Mouse (Mus musculus) spleen, postnatal 14 days (tissue): ENCODE measurements around the gene Ctsf.
A peak's percentile ranks its signal among the peaks of the same experiment; 100 is the strongest.
"Not testable (repeated sequence)": the region's sequence is repeated elsewhere in the genome, so short reads cannot be mapped to it uniquely, and the experiment has no call there.

Experiments used
- DNase-seq, 2 experiments: peaks; one replicate each; pipeline ENCODE4 v3.0.0; 2021 to 2022; ENCODE audit warnings: low spot score in 2 of 2

Ctsf gene

GRCm38 (mm10) chr19:4849800-4850199 is 5.1 kb upstream of the Ctsf start:
- DNase-seq: no peak

GRCm38 (mm10) chr19:4850281-4850680 is 4.6 kb upstream of the Ctsf start:
- DNase-seq: no peak

- no peak for DNase-seq
These were observed 515 bp downstream of the Ctsf start for GRCm38 (mm10) chr19:4855470-4855820.

- DNase-seq: no peak
These were observed 1.0 kb downstream of the Ctsf start for GRCm38 (mm10) chr19:4855951-4856350.

- peak; percentile 50 to 58 for DNase-seq
These were observed 4.2 kb downstream of the Ctsf start for GRCm38 (mm10) chr19:4859081-4859480.

GRCm38 (mm10) chr19:4863048-4863447 is 8.1 kb downstream of the Ctsf start:
- DNase-seq: no peak

- no peak for DNase-seq
These were observed 10.2 kb downstream of the Ctsf start for GRCm38 (mm10) chr19:4865147-4865546.

GRCm38 (mm10) chr19:4874613-4875012 is 19.7 kb downstream of the Ctsf start:
- not testable (repeated sequence) for DNase-seq

- DNase-seq: no peak
These were observed 21.3 kb downstream of the Ctsf start for GRCm38 (mm10) chr19:4876241-4876640.

GRCm38 (mm10) chr19:4876755-4877154 is 21.8 kb downstream of the Ctsf start:
- DNase-seq: no peak

- DNase-seq: no peak
These were observed 22.9 kb downstream of the Ctsf start, which contains the start of gene Actn3 for GRCm38 (mm10) chr19:4877785-4878184. TSS of gene Actn3 (minus strand) at chr19:4877909.

GRCm38 (mm10) chr19:4878405-4879323 is 23.7 kb downstream of the Ctsf start, which contains the start of gene Zdhhc24:
TSS of gene Zdhhc24 (plus strand) at chr19:4878668.
- peak; percentile 94 to 95 for DNase-seq

- no peak for DNase-seq
These were observed 24.4 kb downstream of the Ctsf start for GRCm38 (mm10) chr19:4879324-4879703.

GRCm38 (mm10) chr19:4883961-4884360 is 29.0 kb downstream of the Ctsf start:
- DNase-seq: no peak

- no peak for DNase-seq
These were observed 34.9 kb downstream of the Ctsf start for GRCm38 (mm10) chr19:4889791-4890190.

GRCm38 (mm10) chr19:4891798-4892197 is 36.9 kb downstream of the Ctsf start:
- no peak for DNase-seq

GRCm38 (mm10) chr19:4896780-4897520 is 42.0 kb downstream of the Ctsf start:
- no peak for DNase-seq

GRCm38 (mm10) chr19:4898972-4899371 is 44.0 kb downstream of the Ctsf start:
- DNase-seq: no peak

GRCm38 (mm10) chr19:4899888-4900287 is 45.0 kb downstream of the Ctsf start:
- no peak for DNase-seq

- peak; percentile 66 to 78 for DNase-seq
These were observed 51.3 kb downstream of the Ctsf start, which contains the start of gene Bbs1 for GRCm38 (mm10) chr19:4905979-4906794. TSS of gene Bbs1 (minus strand) at chr19:4906628.

GRCm38 (mm10) chr19:4908107-4908506 is 53.2 kb downstream of the Ctsf start:
- peak in 1 of 2 experiments; percentile 50 for DNase-seq

GRCm38 (mm10) chr19:4909376-4909775 is 54.4 kb downstream of the Ctsf start:
- no peak for DNase-seq
